Mouse (Mus musculus) embryonic facial prominence, embryonic 14.5 days (tissue): ENCODE data around the gene Pmp22. TPM values are rescaled to one million over a fixed set of nuclear protein-coding genes. Genes with fewer than 3 reads are reported as not detected.

Experiments
- polyA plus RNA-seq: library from polyadenylated mRNA; unstranded; fragments of >200 nt; fragmentation: Nextera tagmentation; extraction: Ambion mirVana; gene quantifications from 2 replicates; pipeline ENCODE4 v1.2.1, GENCODE M21; 2014

The Pmp22 gene
- polyA plus RNA-seq, 1 experiment from 2014 or later: 297 TPM

Other genes starting within 250 kb of the Pmp22 start
- gene Tvp23b, start 249.5 kb upstream of the Pmp22 start, polyA plus RNA-seq: 74.2 and 82.0 TPM in 2 replicates
- 0.58 TPM in 1 of 2 replicates, not detected in the other for gene Cdrt4, start 177.8 kb upstream of the Pmp22 start, polyA plus RNA-seq
- 0.10 TPM in 1 of 2 replicates, not detected in the other for gene Tekt3, start 67.3 kb upstream of the Pmp22 start, polyA plus RNA-seq